Mouse (Mus musculus) kidney, adult 9 months (tissue): ENCODE measurements around the gene Taok3.

ENCODE experiments used
- DNase-seq: peaks from one replicate; pipeline ENCODE4 v3.0.0; 2022

The Taok3 gene

GRCm38 (mm10) chr5:117118220-117118619 lies 1.7 kb upstream of the Taok3 start:
- DNase-seq = no peak

- DNase-seq = peak; percentile 92
Measured at GRCm38 (mm10) chr5:117118850-117119249, 1.1 kb upstream of the Taok3 start.

- no peak for DNase-seq
Measured at GRCm38 (mm10) chr5:117120489-117121466, 849 bp downstream of the Taok3 start.

GRCm38 (mm10) chr5:117121657-117122056 lies 1.7 kb downstream of the Taok3 start:
- peak; percentile 52 for DNase-seq

GRCm38 (mm10) chr5:117123102-117123501 lies 3.2 kb downstream of the Taok3 start:
- DNase-seq = no peak

GRCm38 (mm10) chr5:117123840-117124239 lies 3.9 kb downstream of the Taok3 start:
- no peak for DNase-seq

GRCm38 (mm10) chr5:117125482-117126346 lies 5.8 kb downstream of the Taok3 start:
- no peak for DNase-seq

- DNase-seq = no peak
Measured at GRCm38 (mm10) chr5:117127051-117127450, 7.1 kb downstream of the Taok3 start.

- DNase-seq = no peak
Measured at GRCm38 (mm10) chr5:117130726-117131125, 10.8 kb downstream of the Taok3 start.

- DNase-seq = no peak
Measured at GRCm38 (mm10) chr5:117133446-117134065, 13.6 kb downstream of the Taok3 start.

- DNase-seq = no peak
Measured at GRCm38 (mm10) chr5:117134066-117134888, 14.3 kb downstream of the Taok3 start.

- no peak for DNase-seq
Measured at GRCm38 (mm10) chr5:117134889-117135456, 15.0 kb downstream of the Taok3 start.

GRCm38 (mm10) chr5:117135869-117136268 lies 15.9 kb downstream of the Taok3 start:
- DNase-seq = peak; percentile 47

GRCm38 (mm10) chr5:117136570-117136969 lies 16.6 kb downstream of the Taok3 start:
- no peak for DNase-seq

- no peak for DNase-seq
Measured at GRCm38 (mm10) chr5:117137011-117137410, 17.1 kb downstream of the Taok3 start.

- no peak for DNase-seq
Measured at GRCm38 (mm10) chr5:117137594-117137993, 17.7 kb downstream of the Taok3 start.

GRCm38 (mm10) chr5:117138295-117138988 lies 18.5 kb downstream of the Taok3 start:
- DNase-seq = no peak

GRCm38 (mm10) chr5:117139822-117140221 lies 19.9 kb downstream of the Taok3 start:
- no peak for DNase-seq

GRCm38 (mm10) chr5:117140374-117140773 lies 20.4 kb downstream of the Taok3 start:
- DNase-seq = no peak

GRCm38 (mm10) chr5:117143721-117144135 lies 23.8 kb downstream of the Taok3 start:
- peak; percentile 28 for DNase-seq

- DNase-seq = no peak
Measured at GRCm38 (mm10) chr5:117146165-117146564, 26.2 kb downstream of the Taok3 start.
